Mouse (Mus musculus) lung, embryonic 14.5 days (tissue): ENCODE measurements at regions not wholly inside any gene's neighbourhood (a gene's known extent, or its start where the extent isn't known, plus 50 kb on each side); places are given as distances from the start of the nearest gene placed in this dataset.

Source experiments
- ATAC-seq: fragments of 200-750 bp; cut with Nextera tagmentation; 2 replicates; pipeline ENCODE4 v1.8.0; 2017; ENCODE audit warnings: mild to moderate bottlenecking, moderate TSS enrichment, moderate library complexity; ENCODE audit not compliant: insufficient read depth
- DNase-seq: peaks from one replicate; pipeline ENCODE4 v3.0.0-alpha.2; 2015
- H3K27ac ChIP-seq: fragments of 300-500 bp; sonication (generic); 2 replicates; pipeline ENCODE4 v1.5.1; 2014; ENCODE audit warnings: low read depth, mild to moderate bottlenecking, moderate library complexity
- H3K27me3 ChIP-seq: fragments of 300-500 bp; sonication (generic); 2 replicates; pipeline ENCODE4 v1.6.1; 2014; ENCODE audit warnings: low read length, control low read depth; ENCODE audit not compliant: insufficient read depth
- H3K36me3 ChIP-seq: fragments of 300-500 bp; sonication (generic); 2 replicates; pipeline ENCODE4 v1.6.1; 2014; ENCODE audit warnings: control low read depth; ENCODE audit not compliant: insufficient read depth
- H3K4me1 ChIP-seq: fragments of 300-500 bp; sonication (generic); 2 replicates; pipeline ENCODE4 v1.6.1; 2014; ENCODE audit warnings: antibody characterized with exemption, control low read depth; ENCODE audit not compliant: insufficient read depth
- H3K4me2 ChIP-seq: fragments of 300-500 bp; sonication (generic); 2 replicates; pipeline ENCODE4 v1.6.1; 2014; ENCODE audit warnings: mild to moderate bottlenecking
- H3K4me3 ChIP-seq: fragments of 300-500 bp; sonication (generic); 2 replicates; pipeline ENCODE4 v1.5.1; 2014; ENCODE audit warnings: low read depth, low read length
- H3K9ac ChIP-seq: fragments of 300-500 bp; sonication (generic); 2 replicates; pipeline ENCODE4 v1.6.1; 2014
- H3K9me3 ChIP-seq: fragments of 300-500 bp; sonication (generic); 2 replicates; pipeline ENCODE4 v1.6.1; 2016; ENCODE audit warnings: low read depth, low read length, control low read depth
- CTCF ChIP-seq: IDR thresholded peaks from 2 replicates; pipeline ENCODE4 v1.5.1; 2016; ENCODE audit warnings: antibody characterized with exemption, low read depth
- WGBS: fragments of 180-500 bp; shearing (Covaris S2); extraction: QIAGEN DNeasy Blood & Tissue Kit; methylation state at CpG from one replicate; pipeline ENCODE4 v1.1.7; 2014; 5-methylcytosine and 5-hydroxymethylcytosine counted together

DNA sequence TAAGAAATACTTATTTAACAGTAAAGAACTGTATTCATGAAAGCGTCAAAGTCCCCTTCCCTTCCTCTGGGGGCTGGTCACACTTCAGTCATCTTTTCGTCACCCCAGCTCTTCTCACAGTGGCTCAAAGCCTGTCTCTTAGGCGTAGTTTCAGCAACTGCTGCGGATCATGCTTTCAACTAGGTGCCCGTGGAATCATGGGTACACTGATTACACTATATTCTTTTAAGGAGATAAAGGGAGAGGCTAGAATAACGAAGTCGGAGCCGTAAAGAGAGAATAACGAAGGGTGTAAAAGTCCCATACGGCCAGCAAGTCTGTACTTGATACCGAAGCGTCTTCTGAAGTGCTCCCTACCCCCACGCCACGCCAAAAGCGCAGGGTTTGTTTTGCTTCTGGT lies 368.7 kb downstream of the Etnk1 start:
- ATAC-seq = no peak
- Histone ChIP-seq H3K9ac (no peak overlapping the region), H3K9me3 (no peaks in the 10 kb centered on the region), H3K4me2 (no peak overlapping the region), H3K4me1 (no peaks in the 10 kb centered on the region), H3K4me3 (no peak overlapping the region), H3K27me3 (peaks cover 6% of the 10 kb centered on the region; the same call in 1 of the 2 replicates), H3K27ac (peak overlapping the region; percentile 25; the same call in 1 of the 2 replicates), H3K36me3 (no peaks in the 10 kb centered on the region)
- 71% methylated on average over 15 of the region's 15 CpGs for WGBS
- no peak for DNase-seq
- no peak for TF ChIP-seq CTCF

- no peak for TF ChIP-seq CTCF
- Histone ChIP-seq H3K9me3 (no peaks in the 10 kb centered on the region), H3K27ac (peak overlapping the region; percentile 42; the same call in 1 of the 2 replicates), H3K36me3 (no peaks in the 10 kb centered on the region), H3K9ac (no peak overlapping the region), H3K4me3 (no peak overlapping the region), H3K4me1 (no peaks in the 10 kb centered on the region), H3K27me3 (peaks cover 6% of the 10 kb centered on the region; the same call in 1 of the 2 replicates), H3K4me2 (no peak overlapping the region)
- 64% methylated on average over 11 of the region's 11 CpGs for WGBS
- ATAC-seq (peak; percentile 41; the same call in 1 of the 2 replicates), DNase-seq (peak; percentile 47)
Measured at GRCm38 (mm10) chr6:143536525-143537293, 369.7 kb downstream of the Etnk1 start.

DNA sequence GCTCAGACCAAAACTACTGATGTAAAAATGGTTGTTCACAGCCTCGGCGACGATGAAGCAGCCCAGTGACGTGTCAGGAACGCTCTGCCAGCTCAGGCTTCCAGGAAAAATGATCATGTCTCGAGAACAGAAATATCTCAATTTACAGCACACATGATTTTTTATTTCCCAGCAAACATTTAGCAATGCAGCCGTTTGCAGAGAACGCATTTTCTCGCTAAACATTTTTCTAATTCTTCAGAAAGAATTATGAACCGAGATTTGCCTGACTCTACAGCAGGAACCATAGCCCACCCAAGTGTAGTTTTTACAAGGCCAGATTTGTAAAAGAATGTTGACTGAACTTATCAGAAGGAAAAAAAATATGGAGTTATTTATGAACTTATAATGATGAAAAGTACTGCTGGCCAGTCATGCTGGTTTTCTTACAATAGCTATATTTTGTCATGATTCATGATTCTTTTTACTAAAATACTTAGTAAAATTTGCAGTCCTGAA lies 380.4 kb downstream of the Etnk1 start:
- ATAC-seq (peak; percentile 49; the same call in 1 of the 2 replicates), DNase-seq (peak; percentile 76)
- 33% methylated on average over 10 of the region's 10 CpGs for WGBS
- no peaks in the 10 kb centered on the region for H3K9me3 ChIP-seq
- H3K4me2 ChIP-seq = no peak overlapping the region
- H3K36me3 ChIP-seq = no peaks in the 10 kb centered on the region
- H3K9ac ChIP-seq = no peak overlapping the region
- no peak for TF ChIP-seq CTCF
- H3K27me3 ChIP-seq = 0 out of 2 replicates have a peak, but pooled peaks cover 4% of the 10 kb centered on the region
- no peak overlapping the region for H3K27ac ChIP-seq
- H3K4me3 ChIP-seq = no peak overlapping the region
- no peaks in the 10 kb centered on the region for H3K4me1 ChIP-seq

DNA sequence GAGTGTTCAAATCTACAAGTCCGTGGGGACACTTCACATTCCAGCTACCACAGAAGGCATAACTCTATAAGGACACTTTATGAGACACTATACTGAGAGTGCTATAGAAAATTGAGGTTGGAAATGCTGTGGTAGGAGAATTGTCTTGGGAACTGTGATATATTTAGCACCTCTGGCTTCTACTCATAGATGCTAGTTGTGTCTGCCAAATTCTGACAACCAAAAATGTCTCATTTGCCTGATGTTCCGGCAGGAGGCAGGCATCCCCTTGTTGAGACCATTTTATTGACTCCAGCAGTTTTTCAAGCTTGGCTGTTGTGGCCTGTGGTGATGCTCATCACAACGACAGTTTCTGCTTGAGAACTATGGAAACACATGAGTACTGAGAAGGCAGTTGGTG lies 387.9 kb downstream of the Etnk1 start:
- no peak overlapping the region for H3K4me3 ChIP-seq
- no peak for TF ChIP-seq CTCF
- no peak overlapping the region for H3K27ac ChIP-seq
- 0 out of 2 replicates have a peak, but pooled peaks cover 4% of the 10 kb centered on the region for H3K27me3 ChIP-seq
- H3K4me1 ChIP-seq = no peaks in the 10 kb centered on the region
- 78% methylated on average over 3 of the region's 3 CpGs for WGBS
- DNase-seq = peak; percentile 22
- H3K9me3 ChIP-seq = no peaks in the 10 kb centered on the region
- no peaks in the 10 kb centered on the region for H3K36me3 ChIP-seq
- H3K9ac ChIP-seq = no peak overlapping the region
- no peak for ATAC-seq
- no peak overlapping the region for H3K4me2 ChIP-seq

GRCm38 (mm10) chr6:143558046-143558884 lies 391.2 kb downstream of the Etnk1 start:
- DNase-seq (peak; percentile 73), ATAC-seq (peak; percentile 65; the same call in 1 of the 2 replicates)
- 58% methylated on average over 11 of the region's 11 CpGs for WGBS
- TF ChIP-seq CTCF = no peak
- Histone ChIP-seq H3K36me3 (no peaks in the 10 kb centered on the region), H3K4me3 (no peak overlapping the region), H3K4me2 (no peak overlapping the region), H3K9me3 (no peaks in the 10 kb centered on the region), H3K9ac (no peak overlapping the region), H3K4me1 (no peaks in the 10 kb centered on the region), H3K27ac (peak overlapping the region; percentile 67), H3K27me3 (no peaks in the 10 kb centered on the region)

DNA sequence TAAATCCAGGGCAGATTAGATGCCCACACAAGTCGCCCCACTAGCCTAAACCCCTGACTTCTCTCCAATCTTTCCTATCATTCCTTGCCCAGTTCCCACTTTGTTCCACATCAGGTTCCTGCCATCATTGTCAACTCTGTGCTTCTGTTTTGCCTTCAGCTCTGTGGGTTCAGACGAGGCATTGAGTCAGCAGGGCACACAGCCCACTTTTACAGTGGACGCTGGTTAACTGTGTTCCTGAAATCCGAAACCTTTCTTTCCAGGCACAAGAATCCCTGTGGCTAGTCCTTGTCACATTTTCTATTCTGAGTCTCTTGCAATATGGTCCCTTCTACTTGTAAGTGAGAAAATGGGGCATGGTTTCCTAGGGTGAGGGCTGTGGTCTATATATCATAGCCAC lies 392.3 kb downstream of the Etnk1 start:
- H3K4me3 ChIP-seq = no peak overlapping the region

More for the DNA sequence above, 392.3 kb downstream of the Etnk1 start:
- H3K9ac ChIP-seq = no peak overlapping the region
- H3K27ac ChIP-seq = no peak overlapping the region
- H3K27me3 ChIP-seq = no peaks in the 10 kb centered on the region
- H3K9me3 ChIP-seq = no peaks in the 10 kb centered on the region
- H3K36me3 ChIP-seq = no peaks in the 10 kb centered on the region
- no peak overlapping the region for H3K4me2 ChIP-seq
- H3K4me1 ChIP-seq = no peaks in the 10 kb centered on the region
- no peak for ATAC-seq
- no peak for TF ChIP-seq CTCF
- no peak for DNase-seq
- 56% methylated on average over 4 of the region's 4 CpGs for WGBS
